Mouse (Mus musculus) liver, embryonic 12.5 days (tissue): Measurements from ENCODE around the gene Myo1g. TPM values are rescaled to one million over a fixed set of nuclear protein-coding genes. Genes with fewer than 3 reads are reported as not detected.
A peak's percentile ranks its signal among the peaks of the same experiment; 100 is the strongest.
"Not testable (repeated sequence)": the region's sequence is repeated elsewhere in the genome, so short reads cannot be mapped to it uniquely, and the experiment has no call there.

Source experiments
- ATAC-seq: fragments of 200-750 bp; cut with Nextera tagmentation; 2 replicates; pipeline ENCODE4 v1.8.0; 2017; ENCODE audit warnings: moderate number of reproducible peaks, mild to moderate bottlenecking, moderate library complexity
- H3K27ac ChIP-seq: fragments of 300-500 bp; sonication (generic); 2 replicates; pipeline ENCODE4 v1.5.1; 2016; ENCODE audit warnings: mild to moderate bottlenecking
- H3K27me3 ChIP-seq: fragments of 300-500 bp; sonication (generic); replicated peaks from 2 replicates; pipeline ENCODE4 v1.6.1; 2016; ENCODE audit warnings: mild to moderate bottlenecking, moderate library complexity
- H3K36me3 ChIP-seq: fragments of 300-500 bp; sonication (generic); 2 replicates; pipeline ENCODE4 v1.6.1; 2016; ENCODE audit warnings: mild to moderate bottlenecking, moderate library complexity
- H3K4me1 ChIP-seq: fragments of 300-500 bp; sonication (generic); 2 replicates; pipeline ENCODE4 v1.6.1; 2016
- H3K4me2 ChIP-seq: fragments of 300-500 bp; sonication (generic); 2 replicates; pipeline ENCODE4 v1.6.1; 2016; ENCODE audit warnings: mild to moderate bottlenecking, moderate library complexity
- H3K4me3 ChIP-seq: fragments of 300-500 bp; sonication (generic); 2 replicates; pipeline ENCODE4 v1.5.1; 2016; ENCODE audit warnings: mild to moderate bottlenecking, moderate library complexity
- H3K9ac ChIP-seq: fragments of 300-500 bp; sonication (generic); 2 replicates; pipeline ENCODE4 v1.6.1; 2016; ENCODE audit warnings: mild to moderate bottlenecking, moderate library complexity
- H3K9me3 ChIP-seq: fragments of 300-500 bp; sonication (generic); replicated peaks from 2 replicates; pipeline ENCODE4 v1.6.1; 2016; ENCODE audit warnings: mild to moderate bottlenecking, moderate library complexity
- WGBS: fragments of 180-500 bp; shearing (Covaris S2); methylation state at CpG from one replicate; pipeline ENCODE4 v1.1.7; 2016; ENCODE audit not compliant: insufficient replicate concordance; 5-methylcytosine and 5-hydroxymethylcytosine counted together
- polyA plus RNA-seq: library from polyadenylated mRNA; unstranded; fragments of >200 nt; fragmentation: Nextera tagmentation; extraction: Ambion mirVana; gene quantifications from 2 replicates; pipeline ENCODE4 v1.2.1, GENCODE M21; 2016

The Myo1g gene
- polyA plus RNA-seq, 1 experiment from 2014 or later, result 5.8 TPM

GRCm38 (mm10) chr11:6527256-6528185, 6.8 kb upstream of the Myo1g start:
- Histone ChIP-seq H3K4me2 (peak overlapping the region; percentile 87), H3K4me3 (peak overlapping the region; percentile 72), H3K4me1 (peaks cover 31% of the 10 kb centered on the region), H3K9me3 (no peaks in the 10 kb centered on the region), H3K9ac (peak overlapping the region; percentile 86), H3K27ac (peak overlapping the region; percentile 86), H3K27me3 (no peaks in the 10 kb centered on the region), H3K36me3 (peaks cover 40% of the 10 kb centered on the region)
- WGBS, result 6% methylated on average over 10 of the region's 10 CpGs
- peak; percentile 12; the same call in 1 of the 2 replicates for ATAC-seq

- H3K4me2 ChIP-seq, result peak overlapping the region; percentile 87
- H3K9me3 ChIP-seq, ATAC-seq, H3K27me3 ChIP-seq: not testable (repeated sequence)
- H3K9ac ChIP-seq, result peak overlapping the region; percentile 86
- WGBS, result 22% methylated on average over 13 of the region's 16 CpGs
- peaks cover 36% of the 10 kb centered on the region for H3K4me1 ChIP-seq
- H3K27ac ChIP-seq, result peak overlapping the region; percentile 86
- peak overlapping the region; percentile 72 for H3K4me3 ChIP-seq
- peaks cover 40% of the 10 kb centered on the region for H3K36me3 ChIP-seq
Measured at GRCm38 (mm10) chr11:6526526-6527255, 5.9 kb upstream of the Myo1g start.

- no peaks in the 10 kb centered on the region for H3K9me3 ChIP-seq
- H3K4me2 ChIP-seq, result no peak overlapping the region
- ATAC-seq, result no peak
- H3K9ac ChIP-seq, result no peak overlapping the region
- H3K27ac ChIP-seq, result peak overlapping the region; percentile 4; the same call in 1 of the 2 replicates
- no peak overlapping the region for H3K4me3 ChIP-seq
- WGBS, result 79% methylated on average over 1 of the region's 1 CpGs
- H3K4me1 ChIP-seq, result peaks cover 43% of the 10 kb centered on the region
- peaks cover 40% of the 10 kb centered on the region for H3K36me3 ChIP-seq
- H3K27me3 ChIP-seq, result no peaks in the 10 kb centered on the region
Measured at GRCm38 (mm10) chr11:6525241-6525640, 4.5 kb upstream of the Myo1g start.

GRCm38 (mm10) chr11:6524880-6525238, 4.1 kb upstream of the Myo1g start:
- no peaks in the 10 kb centered on the region for H3K9me3 ChIP-seq
- H3K27ac ChIP-seq, result peak overlapping the region; percentile 17; the same call in 1 of the 2 replicates
- no peak overlapping the region for H3K4me2 ChIP-seq
- ATAC-seq, result no peak
- peaks cover 40% of the 10 kb centered on the region for H3K36me3 ChIP-seq
- 81% methylated on average over 4 of the region's 4 CpGs for WGBS
- peaks cover 47% of the 10 kb centered on the region for H3K4me1 ChIP-seq
- no peak overlapping the region for H3K4me3 ChIP-seq
- H3K9ac ChIP-seq, result no peak overlapping the region
- no peaks in the 10 kb centered on the region for H3K27me3 ChIP-seq

GRCm38 (mm10) chr11:6524165-6524879, 3.6 kb upstream of the Myo1g start:
- WGBS, result 73% methylated on average over 8 of the region's 8 CpGs
- H3K4me1 ChIP-seq, result peaks cover 51% of the 10 kb centered on the region

GRCm38 (mm10) chr11:6523662-6524088, 2.9 kb upstream of the Myo1g start:
- peaks cover 48% of the 10 kb centered on the region for H3K4me1 ChIP-seq
- no peak overlapping the region for H3K27ac ChIP-seq
- WGBS, result 20% methylated on average over 1 of the region's 1 CpGs
- no peak for ATAC-seq
- H3K4me3 ChIP-seq, result no peak overlapping the region
- H3K9ac ChIP-seq, result no peak overlapping the region
- no peaks in the 10 kb centered on the region for H3K27me3 ChIP-seq
- peaks cover 40% of the 10 kb centered on the region for H3K36me3 ChIP-seq
- no peaks in the 10 kb centered on the region for H3K9me3 ChIP-seq
- no peak overlapping the region for H3K4me2 ChIP-seq

More at GRCm38 (mm10) chr11:6524165-6524879, 3.6 kb upstream of the Myo1g start:
- Histone ChIP-seq H3K9me3 (no peaks in the 10 kb centered on the region), H3K27ac (peak overlapping the region; percentile 17; the same call in 1 of the 2 replicates), H3K4me3 (no peak overlapping the region), H3K27me3 (no peaks in the 10 kb centered on the region), H3K4me2 (no peak overlapping the region), H3K9ac (no peak overlapping the region), H3K36me3 (peaks cover 40% of the 10 kb centered on the region)
- ATAC-seq, result no peak

GRCm38 (mm10) chr11:6522782-6523525, 2.2 kb upstream of the Myo1g start:
- no peak overlapping the region for H3K4me3 ChIP-seq
- H3K27ac ChIP-seq, result 0 out of 2 replicates have a peak overlapping the region, but pooled peaks have one; percentile 30
- ATAC-seq, result no peak
- peaks cover 44% of the 10 kb centered on the region for H3K4me1 ChIP-seq
- no peaks in the 10 kb centered on the region for H3K9me3 ChIP-seq
- H3K27me3 ChIP-seq, result no peaks in the 10 kb centered on the region
- no peak overlapping the region for H3K9ac ChIP-seq
- 65% methylated on average over 9 of the region's 9 CpGs for WGBS
- no peak overlapping the region for H3K4me2 ChIP-seq
- peaks cover 40% of the 10 kb centered on the region for H3K36me3 ChIP-seq

GRCm38 (mm10) chr11:6519491-6520033, 1.2 kb downstream of the Myo1g start:
- Histone ChIP-seq H3K4me3 (peak overlapping the region; percentile 16), H3K4me1 (peaks cover 28% of the 10 kb centered on the region), H3K4me2 (peak overlapping the region; percentile 42), H3K9me3 (no peaks in the 10 kb centered on the region), H3K27ac (peak overlapping the region; percentile 65; the same call in 1 of the 2 replicates), H3K9ac (no peak overlapping the region), H3K27me3 (peaks cover 5% of the 10 kb centered on the region; the same call in 1 of the 2 replicates), H3K36me3 (peaks cover 16% of the 10 kb centered on the region)
- ATAC-seq, result peak; percentile 39; the same call in 1 of the 2 replicates
- 9% methylated on average over 11 of the region's 11 CpGs for WGBS

GRCm38 (mm10) chr11:6514837-6515236, 5.9 kb downstream of the Myo1g start:
- no peak overlapping the region for H3K27ac ChIP-seq
- H3K9me3 ChIP-seq, result no peaks in the 10 kb centered on the region
- H3K27me3 ChIP-seq, result peaks cover 5% of the 10 kb centered on the region; the same call in 1 of the 2 replicates
- no peak for ATAC-seq
- H3K4me2 ChIP-seq, result no peak overlapping the region
- H3K36me3 ChIP-seq, result 0 out of 2 replicates have a peak, but pooled peaks cover 7% of the 10 kb centered on the region
- no peak overlapping the region for H3K4me3 ChIP-seq
- H3K4me1 ChIP-seq, result peaks cover 8% of the 10 kb centered on the region
- 69% methylated on average over 7 of the region's 7 CpGs for WGBS
- no peak overlapping the region for H3K9ac ChIP-seq

- no peak overlapping the region for H3K4me2 ChIP-seq
- 40% methylated on average over 1 of the region's 1 CpGs for WGBS
- H3K9me3 ChIP-seq, result no peaks in the 10 kb centered on the region
- H3K9ac ChIP-seq, result no peak overlapping the region
- H3K27me3 ChIP-seq, result no peaks in the 10 kb centered on the region
- no peak overlapping the region for H3K4me3 ChIP-seq
- no peaks in the 10 kb centered on the region for H3K36me3 ChIP-seq
- H3K4me1 ChIP-seq, result no peaks in the 10 kb centered on the region; the same call in 1 of the 2 replicates
- H3K27ac ChIP-seq, result no peak overlapping the region
- no peak for ATAC-seq
Measured at GRCm38 (mm10) chr11:6508269-6508876, 12.4 kb downstream of the Myo1g start.
